In the genomic region with DNA sequence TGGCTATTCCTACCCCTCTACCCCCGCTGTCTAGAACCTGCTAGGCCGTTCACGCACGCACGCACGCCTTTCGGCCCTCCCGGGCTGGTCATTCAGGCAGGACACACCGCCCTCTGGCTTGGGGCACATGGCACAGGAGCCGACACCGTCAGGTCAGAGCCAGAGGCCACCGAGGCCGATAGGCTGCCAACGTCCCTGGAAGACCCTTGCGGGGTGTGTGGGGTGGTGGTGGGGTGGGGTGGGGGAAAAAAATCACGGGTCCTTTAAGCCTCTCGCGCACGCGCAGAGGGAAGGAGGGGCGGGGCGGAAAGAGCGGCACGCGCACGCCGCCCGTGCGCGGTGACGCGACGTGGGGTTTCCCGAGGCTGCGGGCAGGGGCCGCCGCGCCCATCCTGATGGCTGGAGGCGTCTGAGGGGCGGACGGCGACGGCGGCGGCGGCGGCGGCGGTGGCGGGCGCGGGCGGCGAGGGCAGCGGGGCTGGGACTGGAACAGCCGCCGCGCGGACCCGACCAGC, we compare ENCODE assay signal across 8 mouse cellular contexts. TPM values are rescaled to one million over a fixed set of nuclear protein-coding genes. Genes with fewer than 3 reads are reported as not detected.
DNase-seq lines count a peak whose midpoint lies in the region; ATAC-seq and TF ChIP-seq lines count a peak whose summit lies in the region.

Gene Gnb1 (plus strand): TSS at position 372 of the 515 bp plus-strand sequence.

- peaks cover 30 to 67% of the 10 kb centered on the region in 2 experiments for H3K4me1 ChIP-seq in CH12.LX (ENCODE audit: control insufficient read depth in 1 of 2, insufficient read depth in 2 of 2)
- peaks cover 51% of the 10 kb centered on the region for H3K4me1 ChIP-seq in forebrain, embryonic 13.5 days
- H3K4me1 ChIP-seq in liver, postnatal 0 days (ENCODE audit: insufficient read depth): peaks cover 53% of the 10 kb centered on the region
- H3K4me1 ChIP-seq in neural tube, embryonic 14.5 days (ENCODE audit: control insufficient read depth, insufficient read depth, low read length): peaks cover 31% of the 10 kb centered on the region

- dilution Hi-C loops in CH12.LX (cut with MboI; ENCODE audit: extremely low pct_ligation_motif_present, extremely low pct_unique_long_range_greater_than_20kb, low sequenced_read_pairs): no loop called here

- intact Hi-C loops in heart, postnatal 10 days (cut with DNase I): loop anchor here (2.0 kb wide), 1 partner anchor 74 kb away; no protein-coding TSS in a partner anchor

- peak; percentile 85 for ATAC-seq in forebrain, embryonic 13.5 days
- peak; percentile 88 for ATAC-seq in liver, postnatal 0 days
- ATAC-seq in neural tube, embryonic 14.5 days (ENCODE audit: low read depth): peak; percentile 82

- in situ Hi-C loops in CH12.LX (cut with MboI; ENCODE audit: low pct_ligation_motif_present, low pct_unique_long_range_greater_than_20kb, low sequenced_read_pairs): no loop called here

- H3K27me3 ChIP-seq in CH12.LX (replicated peaks): no peaks in the 10 kb centered on the region
- no peaks in the 10 kb centered on the region for H3K27me3 ChIP-seq in forebrain, embryonic 13.5 days
- H3K27me3 ChIP-seq in liver, postnatal 0 days (ENCODE audit: insufficient read depth, low read length): no peaks in the 10 kb centered on the region
- no peaks in the 10 kb centered on the region for H3K27me3 ChIP-seq in neural tube, embryonic 14.5 days (ENCODE audit: control insufficient read depth, insufficient read depth, low read length)

- peak within 1 kb of the TSS; percentile 78 for H3K27ac ChIP-seq in CH12.LX (ENCODE audit: insufficient read depth, low read depth)
- peak within 1 kb of the TSS; percentile 94 for H3K27ac ChIP-seq in forebrain, embryonic 13.5 days
- H3K27ac ChIP-seq in liver, postnatal 0 days (ENCODE audit: low read depth): peak within 1 kb of the TSS; percentile 88
- peak within 1 kb of the TSS; percentile 96 for H3K27ac ChIP-seq in neural tube, embryonic 14.5 days (ENCODE audit: low read depth, low read length)

- TF ChIP-seq CTCF in CH12.LX (conservative IDR thresholded peaks at IDR 0.05 in 1 of 2, IDR thresholded peaks at IDR 0.05 in 1 of 2; ENCODE audit: low read depth in 2 of 2, low read length in 2 of 2): no peak
- TF ChIP-seq CTCF in liver, postnatal 0 days (IDR thresholded peaks at IDR 0.05; ENCODE audit: low read depth): peak; percentile 32

- peak within 1 kb of the TSS; percentile 90 to 92 (median 91) for H3K4me3 ChIP-seq in CH12.LX (replicated peaks in 1 of 3; ENCODE audit: low read depth in 2 of 3, low read length in 2 of 3, poor library complexity in 1 of 3)
- H3K4me3 ChIP-seq in forebrain, embryonic 13.5 days: peak within 1 kb of the TSS; percentile 100
- peak within 1 kb of the TSS; percentile 96 for H3K4me3 ChIP-seq in liver, postnatal 0 days (ENCODE audit: low read depth, low read length)
- peak within 1 kb of the TSS; percentile 98 for H3K4me3 ChIP-seq in neural tube, embryonic 14.5 days (ENCODE audit: low read depth, low read length)

- peak within 1 kb of the TSS; percentile 53 for H3K4me2 ChIP-seq in CH12.LX (ENCODE audit: insufficient read depth, low read depth, poor library complexity, severe bottlenecking)
- H3K4me2 ChIP-seq in forebrain, embryonic 13.5 days: peak within 1 kb of the TSS; percentile 79
- H3K4me2 ChIP-seq in liver, postnatal 0 days (ENCODE audit: low read depth, low read length): peak within 1 kb of the TSS; percentile 95
- peak within 1 kb of the TSS; percentile 78 for H3K4me2 ChIP-seq in neural tube, embryonic 14.5 days (ENCODE audit: low read depth, low read length)

- peak within 1 kb of the TSS; percentile 100 for H3K9ac ChIP-seq in CH12.LX (ENCODE audit: insufficient read depth, low read depth)
- H3K9ac ChIP-seq in forebrain, embryonic 13.5 days: peak within 1 kb of the TSS; percentile 100
- peak within 1 kb of the TSS; percentile 97 for H3K9ac ChIP-seq in liver, postnatal 0 days (replicated peaks)
- peak within 1 kb of the TSS; percentile 100 for H3K9ac ChIP-seq in neural tube, embryonic 14.5 days (replicated peaks; ENCODE audit: low read depth, low read length)

- H3K79me2 ChIP-seq in CH12.LX (replicated peaks; ENCODE audit: control insufficient read depth, extremely low read depth, insufficient read depth, poor library complexity, severe bottlenecking): peaks cover 46% of the 10 kb centered on the region

- TF ChIP-seq RAD21 in CH12.LX (IDR thresholded peaks at IDR 0.05; ENCODE audit: low read depth, low read length): no peak

- peaks cover 0 to 10% of the 10 kb centered on the region in 2 experiments for H3K36me3 ChIP-seq in CH12.LX (replicated peaks in 1 of 2; ENCODE audit: control insufficient read depth in 1 of 2, insufficient read depth in 1 of 2, low read length in 1 of 2)
- H3K36me3 ChIP-seq in forebrain, embryonic 13.5 days (ENCODE audit: poor library complexity, severe bottlenecking): no peaks in the 10 kb centered on the region
- H3K36me3 ChIP-seq in liver, postnatal 0 days (replicated peaks; ENCODE audit: insufficient read depth, low read length): no peaks in the 10 kb centered on the region
- no peaks in the 10 kb centered on the region for H3K36me3 ChIP-seq in neural tube, embryonic 14.5 days (ENCODE audit: control insufficient read depth, insufficient read depth, low read length)

- under 1% methylated on average over 26 of the region's 60 CpGs for WGBS in forebrain, embryonic 13.5 days
- WGBS in large intestine, adult 2 months: under 1% methylated on average over 51 of the region's 60 CpGs
- WGBS in liver, postnatal 0 days (ENCODE audit: insufficient replicate concordance): 1% methylated on average over 32 of the region's 60 CpGs
- 0% methylated on average over 41 of the region's 60 CpGs for WGBS in neural tube, embryonic 14.5 days

- peak; percentile 61; the same call in 1 of the 2 replicates for TF ChIP-seq POLR2A in CH12.LX (IDR thresholded peaks at IDR 0.05; ENCODE audit: low read depth, low read length)

- DNase-seq in CH12.LX (ENCODE audit: extremely low read depth): peak; percentile 85
- peak; percentile 84 for DNase-seq in c-Kit-positive CD71-positive TER-119-positive erythroid progenitor cells, embryonic 14.5 days (ENCODE audit: low spot score)
- DNase-seq in heart, postnatal 10 days: peak; percentile 95 to 98
- no peak for DNase-seq in large intestine, adult 2 months (ENCODE audit: low read depth, low spot score)
- DNase-seq in liver, postnatal 0 days: peak; percentile 94
- DNase-seq in testis, postnatal 10 days (ENCODE audit: low spot score): peak; percentile 99

- H3K9me3 ChIP-seq in CH12.LX (replicated peaks; ENCODE audit: low read length): no peaks in the 10 kb centered on the region
- no peaks in the 10 kb centered on the region for H3K9me3 ChIP-seq in forebrain, embryonic 13.5 days (replicated peaks)
- H3K9me3 ChIP-seq in liver, postnatal 0 days (ENCODE audit: low read length): no peaks in the 10 kb centered on the region
- H3K9me3 ChIP-seq in neural tube, embryonic 14.5 days (ENCODE audit: control insufficient read depth, low read length): no peaks in the 10 kb centered on the region

- TF ChIP-seq EP300 in CH12.LX (IDR thresholded peaks at IDR 0.05; ENCODE audit: low read length): no peak
- no peak for TF ChIP-seq EP300 in liver, postnatal 0 days (IDR thresholded peaks at IDR 0.05; ENCODE audit: low read depth)

TF ChIP-seq in CH12.LX, 34 proteins besides CTCF, POLR2A, EP300 and RAD21:
- peak; percentile 46 for TF ChIP-seq ELF1 (IDR thresholded peaks at IDR 0.05; ENCODE audit: low read depth, low read length)
- TF ChIP-seq MAFK (IDR thresholded peaks at IDR 0.05; ENCODE audit: insufficient replicate concordance, low read length): no peak
- TF ChIP-seq TCF12 (IDR thresholded peaks at IDR 0.05; ENCODE audit: low read depth, low read length): peak; percentile 86
- TF ChIP-seq BHLHE40 (IDR thresholded peaks at IDR 0.05; ENCODE audit: low read depth, low read length): peak; percentile 97
- peak; percentile 86 for TF ChIP-seq NRF1 (IDR thresholded peaks at IDR 0.05; ENCODE audit: low read depth, low read length)
- TF ChIP-seq MYC (IDR thresholded peaks at IDR 0.05; ENCODE audit: low read depth, low read length): peak; percentile 65; the same call in 1 of the 2 replicates
- TF ChIP-seq HCFC1 (IDR thresholded peaks at IDR 0.05; ENCODE audit: low read depth, low read length): peak; percentile 72
- TF ChIP-seq PAX5 (IDR thresholded peaks at IDR 0.05; ENCODE audit: low read length): no peak
- no peak for TF ChIP-seq JUND (conservative IDR thresholded peaks at IDR 0.05; ENCODE audit: low read depth, low read length)
- TF ChIP-seq MEF2A (IDR thresholded peaks at IDR 0.05; ENCODE audit: borderline replicate concordance, low read depth, low read length): peak; percentile 20; the same call in 1 of the 2 replicates
- no peak; the same call in 1 of the 2 replicates for TF ChIP-seq NELFE (IDR thresholded peaks at IDR 0.05; ENCODE audit: low read depth, low read length)
- peak; percentile 95 for TF ChIP-seq MXI1 (IDR thresholded peaks at IDR 0.05; ENCODE audit: low read depth, low read length)
- TF ChIP-seq MAX (IDR thresholded peaks at IDR 0.05; ENCODE audit: low read length): no peak; the same call in none of the 2 replicates

RNA-seq across cellular contexts. Expression of gene Gnb1, which starts in this region (rescaled TPM):
- total RNA-seq in CH12.LX (2012; rRNA removed): 106 and 134 TPM in 2 replicates
- total RNA-seq in CH12.LX (2014; rRNA removed): 72.8 and 88.0 TPM in 2 replicates
- 407 and 450 TPM in 2 replicates for polyA plus RNA-seq in CH12.LX (2012; ENCODE audit: insufficient read length, low read depth)
- 937 and 949 TPM in 2 replicates for polyA plus RNA-seq in forebrain, embryonic 13.5 days (2015; fragmentation: Nextera tagmentation; extraction: Ambion mirVana)
- 100 to 1,000 TPM; 309 to 321 TPM for total RNA-seq in heart, postnatal 10 days (2021)
- 1,100 and 1,475 TPM in 2 replicates for polyA plus RNA-seq in large intestine, adult 2 months (2012; rRNA removed)
- 80.9 and 88.4 TPM in 2 replicates for polyA plus RNA-seq in liver, postnatal 0 days (2015; fragmentation: Nextera tagmentation; extraction: Ambion mirVana)
- polyA plus RNA-seq in neural tube, embryonic 14.5 days (2014; fragmentation: Nextera tagmentation; extraction: Ambion mirVana): 1,136 and 1,158 TPM in 2 replicates
